Mouse (Mus musculus) intestine, embryonic 16.5 days (tissue): ENCODE results near the gene Pde10a. TPM values are rescaled to one million over a fixed set of nuclear protein-coding genes. Genes with fewer than 3 reads are reported as not detected.

Experiments used
- ATAC-seq: fragments of 200-750 bp; cut with Nextera tagmentation; 2 replicates; pipeline ENCODE4 v1.8.0; 2017; ENCODE audit warnings: moderate TSS enrichment, moderate library complexity
- H3K27ac ChIP-seq: fragments of 300-500 bp; sonication (generic); 2 replicates; pipeline ENCODE4 v1.5.1; 2014; ENCODE audit warnings: mild to moderate bottlenecking, low read length
- H3K27me3 ChIP-seq: fragments of 300-500 bp; sonication (generic); replicated peaks from 2 replicates; pipeline ENCODE4 v1.6.1; 2014; ENCODE audit warnings: low read length, control low read depth, mixed read lengths; ENCODE audit not compliant: control insufficient read depth, insufficient read depth
- H3K36me3 ChIP-seq: fragments of 300-500 bp; sonication (generic); 2 replicates; pipeline ENCODE4 v1.6.1; 2014; ENCODE audit warnings: low read length, control low read depth; ENCODE audit not compliant: control insufficient read depth, insufficient read depth
- H3K4me1 ChIP-seq: fragments of 300-500 bp; sonication (generic); 2 replicates; pipeline ENCODE4 v1.6.1; 2014; ENCODE audit warnings: low read length, control low read depth, mixed read lengths; ENCODE audit not compliant: control insufficient read depth, insufficient read depth
- H3K4me2 ChIP-seq: fragments of 300-500 bp; sonication (generic); 2 replicates; pipeline ENCODE4 v1.6.1; 2014; ENCODE audit warnings: low read depth, low read length, control low read depth
- H3K4me3 ChIP-seq: fragments of 300-500 bp; sonication (generic); 2 replicates; pipeline ENCODE4 v1.5.1; 2014; ENCODE audit warnings: mild to moderate bottlenecking, low read length
- H3K9ac ChIP-seq: fragments of 300-500 bp; sonication (generic); 2 replicates; pipeline ENCODE4 v1.6.1; 2014; ENCODE audit warnings: low read depth, low read length
- H3K9me3 ChIP-seq: fragments of 300-500 bp; sonication (generic); 2 replicates; pipeline ENCODE4 v1.6.1; 2016; ENCODE audit warnings: low read length, control low read depth; ENCODE audit not compliant: control insufficient read depth
- WGBS: fragments of 180-500 bp; shearing (Covaris S2); extraction: QIAGEN DNeasy Blood & Tissue Kit; methylation state at CpG from one replicate; pipeline ENCODE4 v1.1.7; 2014; 5-methylcytosine and 5-hydroxymethylcytosine counted together
- polyA plus RNA-seq: library from polyadenylated mRNA; unstranded; fragments of >200 nt; fragmentation: Nextera tagmentation; extraction: Ambion mirVana; gene quantifications from 2 replicates; pipeline ENCODE4 v1.2.1, GENCODE M21; 2015

Pde10a gene
- polyA plus RNA-seq, 1 experiment from 2014 or later = 1.0 TPM

DNA sequence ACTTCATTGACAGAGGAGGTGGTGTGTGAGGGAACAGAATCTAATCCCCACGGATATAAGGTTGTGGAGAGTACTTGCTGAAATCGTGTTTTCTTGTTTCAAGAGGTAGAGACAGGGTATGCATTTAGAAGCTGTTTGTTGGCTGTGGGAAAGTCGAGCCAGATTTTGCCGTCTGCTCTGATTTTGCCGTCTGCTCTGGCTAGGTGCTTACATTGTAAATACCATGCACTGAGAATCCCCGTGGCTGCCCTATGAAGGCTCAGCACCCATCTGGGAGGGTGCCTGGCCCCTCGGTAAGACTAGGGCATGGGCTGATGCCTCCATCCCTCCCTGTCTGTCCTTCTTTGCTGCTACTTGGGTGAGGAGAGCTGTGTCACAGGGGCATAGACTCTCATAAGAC lies 298.4 kb downstream of the Pde10a start:
- Histone ChIP-seq H3K27me3 (no peaks in the 10 kb centered on the region), H3K4me3 (no peak overlapping the region), H3K36me3 (no peaks in the 10 kb centered on the region), H3K27ac (no peak overlapping the region), H3K4me1 (no peaks in the 10 kb centered on the region), H3K4me2 (no peak overlapping the region), H3K9ac (no peak overlapping the region), H3K9me3 (no peaks in the 10 kb centered on the region)
- WGBS = 58% methylated on average over 7 of the region's 7 CpGs
- ATAC-seq = no peak

GRCm38 (mm10) chr17:8827204-8827603 lies 302.0 kb downstream of the Pde10a start:
- WGBS = 82% methylated on average over 9 of the region's 9 CpGs
- H3K4me3 ChIP-seq = no peak overlapping the region
- H3K4me1 ChIP-seq = no peaks in the 10 kb centered on the region
- H3K9me3 ChIP-seq = no peaks in the 10 kb centered on the region
- no peak overlapping the region for H3K4me2 ChIP-seq
- H3K27ac ChIP-seq = no peak overlapping the region
- no peaks in the 10 kb centered on the region for H3K36me3 ChIP-seq
- no peak for ATAC-seq
- no peak overlapping the region for H3K9ac ChIP-seq
- H3K27me3 ChIP-seq = no peaks in the 10 kb centered on the region

DNA sequence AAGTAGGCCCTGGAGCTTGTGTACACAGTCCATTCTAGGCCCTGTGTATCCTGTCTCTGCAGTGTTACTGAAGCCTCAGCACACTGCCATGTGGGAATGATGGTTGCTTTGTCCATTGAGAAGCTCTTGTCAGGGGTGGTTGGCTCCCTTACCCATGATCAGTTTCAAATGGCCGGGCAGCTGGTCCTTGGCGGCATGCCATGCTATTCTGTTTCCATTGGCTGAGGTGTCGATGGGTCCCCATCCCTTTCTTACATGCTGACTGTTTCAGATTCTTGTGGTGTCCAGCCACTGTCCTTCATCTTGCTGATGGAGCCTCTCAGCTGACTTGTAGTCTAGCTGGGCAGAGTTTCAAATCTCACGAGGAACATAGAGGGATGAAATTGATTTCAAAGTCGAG lies 305.8 kb downstream of the Pde10a start:
- Histone ChIP-seq H3K9me3 (no peaks in the 10 kb centered on the region), H3K4me2 (no peak overlapping the region), H3K27me3 (no peaks in the 10 kb centered on the region), H3K4me1 (no peaks in the 10 kb centered on the region), H3K36me3 (no peaks in the 10 kb centered on the region), H3K4me3 (no peak overlapping the region), H3K9ac (no peak overlapping the region), H3K27ac (no peak overlapping the region)
- ATAC-seq = no peak
- WGBS = 84% methylated on average over 5 of the region's 5 CpGs

GRCm38 (mm10) chr17:8836292-8836691 lies 311.1 kb downstream of the Pde10a start:
- Histone ChIP-seq H3K27me3 (no peaks in the 10 kb centered on the region), H3K9ac (no peak overlapping the region), H3K4me3 (no peak overlapping the region), H3K4me1 (no peaks in the 10 kb centered on the region), H3K4me2 (no peak overlapping the region), H3K9me3 (no peaks in the 10 kb centered on the region), H3K36me3 (no peaks in the 10 kb centered on the region), H3K27ac (no peak overlapping the region)
- no peak for ATAC-seq
- WGBS = 88% methylated on average over 5 of the region's 5 CpGs

GRCm38 (mm10) chr17:8838252-8838651 lies 313.1 kb downstream of the Pde10a start:
- Histone ChIP-seq H3K4me3 (no peak overlapping the region), H3K27ac (no peak overlapping the region), H3K9me3 (no peaks in the 10 kb centered on the region), H3K27me3 (no peaks in the 10 kb centered on the region), H3K4me2 (no peak overlapping the region), H3K9ac (no peak overlapping the region), H3K4me1 (peaks cover 4% of the 10 kb centered on the region; the same call in 1 of the 2 replicates), H3K36me3 (no peaks in the 10 kb centered on the region)
- ATAC-seq = no peak
- WGBS = 54% methylated on average over 8 of the region's 8 CpGs

- peaks cover 4% of the 10 kb centered on the region; the same call in 1 of the 2 replicates for H3K4me1 ChIP-seq
- 68% methylated on average over 10 of the region's 10 CpGs for WGBS
- H3K36me3 ChIP-seq = no peaks in the 10 kb centered on the region
- H3K4me3 ChIP-seq = no peak overlapping the region
- H3K27ac ChIP-seq = no peak overlapping the region
- H3K27me3 ChIP-seq = no peaks in the 10 kb centered on the region
- no peak for ATAC-seq
- no peaks in the 10 kb centered on the region for H3K9me3 ChIP-seq
- H3K9ac ChIP-seq = no peak overlapping the region
- H3K4me2 ChIP-seq = no peak overlapping the region
Observed at GRCm38 (mm10) chr17:8839237-8840011, 314.3 kb downstream of the Pde10a start.

DNA sequence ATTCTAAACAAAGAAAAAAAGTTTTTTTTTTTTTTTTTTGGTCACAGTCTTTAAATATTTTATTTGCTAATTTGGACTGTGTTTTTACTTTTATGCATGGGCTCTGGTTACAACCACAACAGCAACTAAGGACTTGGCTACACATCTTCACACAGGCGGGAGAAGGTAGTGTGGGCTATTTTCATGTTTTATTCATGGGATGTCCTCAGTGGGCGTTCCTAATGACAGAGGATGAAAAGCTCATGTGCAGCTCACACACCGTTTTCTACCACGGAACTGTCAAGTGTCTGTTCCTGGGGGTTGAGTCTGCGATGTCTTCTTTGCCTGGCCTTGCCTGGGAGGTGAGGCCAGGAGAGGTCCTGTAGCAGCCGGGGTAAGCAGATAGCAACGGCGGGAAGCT lies 315.9 kb downstream of the Pde10a start:
- ATAC-seq = no peak
- 74% methylated on average over 8 of the region's 8 CpGs for WGBS
- Histone ChIP-seq H3K4me3 (no peak overlapping the region), H3K4me1 (peaks cover 4% of the 10 kb centered on the region; the same call in 1 of the 2 replicates), H3K9me3 (no peaks in the 10 kb centered on the region), H3K9ac (no peak overlapping the region), H3K27me3 (no peaks in the 10 kb centered on the region), H3K27ac (no peak overlapping the region), H3K36me3 (no peaks in the 10 kb centered on the region), H3K4me2 (no peak overlapping the region)

DNA sequence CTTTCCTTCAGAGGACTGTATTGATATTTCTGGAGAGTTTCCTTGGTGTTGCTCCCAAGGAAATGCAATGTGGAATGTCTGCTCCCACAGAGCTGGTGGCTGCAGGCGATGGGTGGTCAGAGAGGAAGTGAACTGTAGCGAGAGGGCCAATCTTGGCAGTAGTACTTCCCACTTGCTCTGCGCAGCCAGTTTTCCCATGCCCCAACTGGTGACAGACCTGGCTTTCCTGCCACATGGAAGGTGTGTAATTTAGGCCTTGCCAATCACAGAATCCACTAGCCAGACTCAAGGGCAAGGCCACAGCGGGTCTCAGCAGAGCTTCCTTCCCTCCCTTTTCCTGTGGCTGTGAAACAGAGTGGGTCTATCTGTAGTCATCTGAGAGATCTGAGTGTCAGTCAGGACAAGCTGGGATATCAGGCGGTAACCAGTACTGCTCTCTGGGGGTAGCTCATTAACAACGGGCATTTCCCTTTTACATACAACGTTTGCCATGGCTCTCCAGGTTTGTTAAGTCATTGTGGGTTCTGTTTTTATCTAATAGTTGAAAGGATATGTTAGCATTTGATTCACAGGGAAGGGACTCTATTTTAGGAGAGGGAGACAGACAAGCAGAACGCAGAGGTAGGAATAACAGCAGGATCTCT lies 316.8 kb downstream of the Pde10a start:
- Histone ChIP-seq H3K27ac (no peak overlapping the region), H3K27me3 (no peaks in the 10 kb centered on the region), H3K4me3 (no peak overlapping the region), H3K9me3 (no peaks in the 10 kb centered on the region), H3K9ac (no peak overlapping the region), H3K4me2 (no peak overlapping the region), H3K36me3 (no peaks in the 10 kb centered on the region), H3K4me1 (peaks cover 4% of the 10 kb centered on the region; the same call in 1 of the 2 replicates)
- WGBS = 65% methylated on average over 8 of the region's 8 CpGs
- no peak for ATAC-seq

- Histone ChIP-seq H3K4me1 (peaks cover 4% of the 10 kb centered on the region; the same call in 1 of the 2 replicates), H3K27me3 (no peaks in the 10 kb centered on the region), H3K4me2 (no peak overlapping the region), H3K27ac (no peak overlapping the region), H3K36me3 (no peaks in the 10 kb centered on the region), H3K9me3 (no peaks in the 10 kb centered on the region), H3K9ac (no peak overlapping the region), H3K4me3 (no peak overlapping the region)
- ATAC-seq = no peak
- 53% methylated on average over 4 of the region's 4 CpGs for WGBS
Observed at GRCm38 (mm10) chr17:8842662-8843061, 317.5 kb downstream of the Pde10a start.
